Mouse (Mus musculus) testis, adult 2 months (tissue): Measurements from ENCODE around the gene Arl8b.

Experiments
- CTCF ChIP-seq: fragments of 200-500 bp; IDR thresholded peaks from 2 replicates; pipeline ENCODE4 v1.5.1; 2012; ENCODE audit warnings: low read depth, mild to moderate bottlenecking, inconsistent platforms, low read length, moderate library complexity; ENCODE audit not compliant: control insufficient read depth, insufficient read depth, insufficient replicate concordance
- POLR2A ChIP-seq: fragments of 200-500 bp; IDR thresholded peaks from 2 replicates; pipeline ENCODE4 v1.6.1; 2012; ENCODE audit warnings: low read depth, mild to moderate bottlenecking, inconsistent platforms, low read length, moderate library complexity; ENCODE audit not compliant: control insufficient read depth

DNA sequence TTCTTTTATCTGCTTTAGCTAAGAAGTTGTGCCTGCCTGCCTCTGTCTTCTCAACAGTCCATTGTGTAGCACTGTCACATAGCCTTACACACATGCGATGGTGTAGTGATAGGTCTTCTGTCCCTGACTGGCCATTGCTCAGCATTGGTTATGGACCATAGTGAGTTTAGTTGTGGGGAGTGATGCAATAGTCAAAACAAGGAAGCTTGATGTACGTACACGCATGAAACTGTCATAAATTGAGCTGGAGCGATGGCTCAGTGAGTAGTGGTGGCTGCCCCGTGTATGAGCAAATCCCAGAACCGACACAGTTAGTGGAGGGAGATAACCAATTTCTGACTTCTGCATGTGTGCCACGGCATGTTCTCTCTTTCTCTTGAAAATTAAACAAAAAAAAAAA is 31.6 kb upstream of the Arl8b start:
- TF ChIP-seq CTCF (no peak), POLR2A (no peak)
